Comparison of ENCODE assay signal across 26 mouse cellular contexts in genomic region chr19:54106571-54106970, GRCm38 (mm10).
DNase-seq lines count a peak whose midpoint lies in the region; ATAC-seq and TF ChIP-seq lines count a peak whose summit lies in the region.
"Had no signal": no experiment of that assay in that cellular context is flagged by ENCODE, and none has a peak within 500 bp of the region (broad histone marks: within the 10 kb centered on the region; RNA-seq: fewer than 3 reads in every experiment).

No protein-coding gene starts in this region.

- no peak overlapping the region for H3K4me3 ChIP-seq in kidney, postnatal 0 days (replicated peaks; ENCODE audit: low read depth, low read length)
- H3K4me3 ChIP-seq in spleen, adult 2 months (ENCODE audit: extremely low read depth, insufficient read depth, insufficient read length), result no peak overlapping the region
- H3K4me3 ChIP-seq in hindbrain, embryonic 11.5 days (ENCODE audit: low read depth, low read length), result no peak overlapping the region
- no peak overlapping the region for H3K4me3 ChIP-seq in liver, embryonic 12.5 days
- H3K4me3 ChIP-seq: embryonic facial prominence, embryonic 15.5 days; hindbrain, embryonic 15.5 days; megakaryocyte, embryonic 14.5 days; neural tube, embryonic 13.5 days had no signal

- H3K36me3 ChIP-seq in kidney, postnatal 0 days (ENCODE audit: insufficient read depth, low read length), result no peaks in the 10 kb centered on the region
- H3K36me3 ChIP-seq in spleen, adult 2 months (ENCODE audit: control insufficient read depth, insufficient read depth, low read length), result no peaks in the 10 kb centered on the region
- H3K36me3 ChIP-seq in hindbrain, embryonic 11.5 days (ENCODE audit: control insufficient read depth, insufficient read depth, low read length), result no peaks in the 10 kb centered on the region
- no peaks in the 10 kb centered on the region for H3K36me3 ChIP-seq in liver, embryonic 12.5 days
- H3K36me3 ChIP-seq: embryonic facial prominence, embryonic 15.5 days; G1E; hindbrain, embryonic 15.5 days; neural tube, embryonic 13.5 days had no signal

- H3K27me3 ChIP-seq in kidney, postnatal 0 days (ENCODE audit: insufficient read depth, low read length), result no peaks in the 10 kb centered on the region
- H3K27me3 ChIP-seq in spleen, adult 2 months (ENCODE audit: control insufficient read depth, insufficient read depth, low read length), result no peaks in the 10 kb centered on the region
- no peaks in the 10 kb centered on the region for H3K27me3 ChIP-seq in hindbrain, embryonic 11.5 days (ENCODE audit: control insufficient read depth, insufficient read depth, low read length)
- H3K27me3 ChIP-seq in liver, embryonic 12.5 days (replicated peaks), result peaks cover 5% of the 10 kb centered on the region; the same call in 1 of the 2 replicates
- H3K27me3 ChIP-seq: embryonic facial prominence, embryonic 15.5 days; hindbrain, embryonic 15.5 days; neural tube, embryonic 13.5 days had no signal

- no peak overlapping the region for H3K27ac ChIP-seq in kidney, postnatal 0 days
- H3K27ac ChIP-seq in spleen, adult 2 months (ENCODE audit: insufficient read depth, low read length), result no peak overlapping the region
- no peak overlapping the region for H3K27ac ChIP-seq in hindbrain, embryonic 11.5 days (ENCODE audit: low read depth, low read length)
- no peak overlapping the region for H3K27ac ChIP-seq in liver, embryonic 12.5 days
- H3K27ac ChIP-seq: embryonic facial prominence, embryonic 15.5 days; hindbrain, embryonic 15.5 days; neural tube, embryonic 13.5 days had no signal

- H3K9ac ChIP-seq in kidney, postnatal 0 days (ENCODE audit: low read depth, low read length), result no peak overlapping the region
- H3K9ac ChIP-seq in hindbrain, embryonic 11.5 days (ENCODE audit: low read depth, low read length), result no peak overlapping the region
- no peak overlapping the region for H3K9ac ChIP-seq in liver, embryonic 12.5 days
- H3K9ac ChIP-seq: embryonic facial prominence, embryonic 15.5 days; hindbrain, embryonic 15.5 days; liver, postnatal 0 days; neural tube, embryonic 13.5 days had no signal

- H3K4me2 ChIP-seq in kidney, postnatal 0 days (ENCODE audit: low read length), result no peak overlapping the region
- H3K4me2 ChIP-seq in hindbrain, embryonic 11.5 days (replicated peaks; ENCODE audit: low read depth, low read length), result no peak overlapping the region
- no peak overlapping the region for H3K4me2 ChIP-seq in liver, embryonic 12.5 days
- H3K4me2 ChIP-seq: embryonic facial prominence, embryonic 15.5 days; hindbrain, embryonic 15.5 days; neural tube, embryonic 13.5 days had no signal

- H3K9me3 ChIP-seq in kidney, postnatal 0 days (replicated peaks; ENCODE audit: low read length), result no peaks in the 10 kb centered on the region
- no peaks in the 10 kb centered on the region for H3K9me3 ChIP-seq in hindbrain, embryonic 11.5 days (ENCODE audit: control insufficient read depth, low read length)
- H3K9me3 ChIP-seq in liver, embryonic 12.5 days (replicated peaks), result no peaks in the 10 kb centered on the region
- H3K9me3 ChIP-seq: embryonic facial prominence, embryonic 15.5 days; G1E; hindbrain, embryonic 15.5 days; neural tube, embryonic 13.5 days had no signal

- no peak for TF ChIP-seq POLR2A in spleen, adult 2 months (IDR thresholded peaks at IDR 0.05; ENCODE audit: low read depth, low read length)

- TF ChIP-seq CTCF in kidney, postnatal 0 days (IDR thresholded peaks at IDR 0.05; ENCODE audit: low read depth), result no peak
- TF ChIP-seq CTCF in spleen, adult 2 months (IDR thresholded peaks at IDR 0.05; ENCODE audit: extremely low read depth, insufficient read depth, insufficient read length, insufficient replicate concordance), result no peak

- DNase-seq in kidney, postnatal 0 days (ENCODE audit: low spot score), result peak; percentile 34
- no peak for DNase-seq in kidney, adult 11 months
- DNase-seq in spleen, adult 2 months (ENCODE audit: low read depth in 1 of 2, low spot score in 2 of 2), result peak; percentile 7 to 8
- DNase-seq in spleen, postnatal 10 days (ENCODE audit: low spot score in 2 of 2), result no peak
- peak; percentile 19 for DNase-seq in telencephalon, adult 2 months (ENCODE audit: low read depth, low spot score)
- DNase-seq in hindbrain, embryonic 11.5 days (ENCODE audit: low spot score), result no peak
- DNase-seq: adrenal gland, adult 8-10 months; cerebellum, adult 2 months; cerebellum, postnatal 25 days; gastrocnemius, postnatal 36 days; heart, postnatal 36 days; kidney, adult 8-10 months; kidney, postnatal 25 days; liver, postnatal 0 days; right cerebral cortex, postnatal 4 days; thymus, postnatal 25 days had no signal

- H3K4me1 ChIP-seq in kidney, postnatal 0 days (replicated peaks; ENCODE audit: insufficient read depth, low read length), result no peaks in the 10 kb centered on the region
- H3K4me1 ChIP-seq in spleen, adult 2 months (ENCODE audit: control insufficient read depth, insufficient read depth, insufficient read length), result peaks cover 5% of the 10 kb centered on the region
- H3K4me1 ChIP-seq in hindbrain, embryonic 11.5 days (replicated peaks; ENCODE audit: control insufficient read depth, insufficient read depth, low read length), result no peaks in the 10 kb centered on the region
- peaks cover 8% of the 10 kb centered on the region for H3K4me1 ChIP-seq in liver, embryonic 12.5 days

- no peak for ATAC-seq in kidney, postnatal 0 days (replicated peaks; ENCODE audit: low FRiP score, low read depth)
- ATAC-seq in common myeloid progenitor, adult 5-6 weeks (replicated peaks; ENCODE audit: low read depth, poor library complexity, severe bottlenecking), result peak; percentile 54; the same call in 1 of the 2 replicates
- ATAC-seq in hindbrain, embryonic 11.5 days (ENCODE audit: low FRiP score), result no peak
- ATAC-seq in liver, embryonic 12.5 days, result no peak
- ATAC-seq: activated CD4-positive, CD25-positive, alpha-beta regulatory T cell, adult 4 months; forebrain, embryonic 16.5 days; liver, postnatal 0 days; lung, postnatal 0 days had no signal

- WGBS in kidney, postnatal 0 days, result 30% methylated on average over 3 of the region's 3 CpGs
- 7% methylated on average over 3 of the region's 3 CpGs for WGBS in spleen, adult 2 months
- WGBS in hindbrain, embryonic 11.5 days, result 85% methylated on average over 3 of the region's 3 CpGs
- 42% methylated on average over 3 of the region's 3 CpGs for WGBS in liver, embryonic 12.5 days (ENCODE audit: insufficient replicate concordance)

Comparison
In these comparisons a context has a peak if more than half of its experiments do, and no peak if none do; other contexts are left out.
1. DNase-seq: peak in kidney, postnatal 0 days (single experiment), spleen, adult 2 months (2 of 2) and telencephalon, adult 2 months (single experiment); none in kidney, adult 11 months (single experiment), spleen, postnatal 10 days (0 of 2) and hindbrain, embryonic 11.5 days (single experiment).